Mouse (Mus musculus) cerebellum, postnatal 25 days (tissue): ENCODE measurements around the gene Rcn3.
"Not testable (repeated sequence)": the region's sequence is repeated elsewhere in the genome, so short reads cannot be mapped to it uniquely, and the experiment has no call there.

Experiments
- DNase-seq, 2 experiments: peaks; one replicate each; pipeline ENCODE4 v3.0.0; 2021; ENCODE audit warnings: mixed read lengths in 2 of 2

The Rcn3 gene

GRCm38 (mm10) chr7:45097479-45097878 is 5.5 kb upstream of the Rcn3 start:
- no peak for DNase-seq

- DNase-seq: not testable (repeated sequence)
These were observed 3.9 kb upstream of the Rcn3 start for GRCm38 (mm10) chr7:45095965-45096364.

- DNase-seq: no peak
These were observed 3.3 kb upstream of the Rcn3 start for GRCm38 (mm10) chr7:45095367-45095766.

- no peak for DNase-seq
These were observed 2.1 kb upstream of the Rcn3 start for GRCm38 (mm10) chr7:45094121-45094520.

GRCm38 (mm10) chr7:45093516-45093905 is 1.5 kb upstream of the Rcn3 start:
- no peak for DNase-seq

- no peak for DNase-seq
These were observed 951 bp upstream of the Rcn3 start for GRCm38 (mm10) chr7:45092828-45093515.

- no peak for DNase-seq
These were observed 725 bp downstream of the Rcn3 start for GRCm38 (mm10) chr7:45091001-45091990.

- no peak for DNase-seq
These were observed 1.6 kb downstream of the Rcn3 start for GRCm38 (mm10) chr7:45090251-45090977.

- DNase-seq: no peak
These were observed 3.4 kb downstream of the Rcn3 start for GRCm38 (mm10) chr7:45088597-45088996.

GRCm38 (mm10) chr7:45086084-45086483 is 5.9 kb downstream of the Rcn3 start:
- DNase-seq: no peak

- DNase-seq: no peak
These were observed 8.6 kb downstream of the Rcn3 start for GRCm38 (mm10) chr7:45083300-45083890.

GRCm38 (mm10) chr7:45082401-45083299 is 9.4 kb downstream of the Rcn3 start:
- no peak for DNase-seq

GRCm38 (mm10) chr7:45081016-45081415 is 11.0 kb downstream of the Rcn3 start:
- no peak for DNase-seq

- peak; percentile 92 to 94 for DNase-seq
These were observed 12.2 kb downstream of the Rcn3 start for GRCm38 (mm10) chr7:45079856-45080255.

- DNase-seq: peak; percentile 74 to 85
These were observed 13.5 kb downstream of the Rcn3 start for GRCm38 (mm10) chr7:45078513-45078912.

GRCm38 (mm10) chr7:45077829-45078228 is 14.2 kb downstream of the Rcn3 start:
- no peak for DNase-seq

GRCm38 (mm10) chr7:45077322-45077721 is 14.7 kb downstream of the Rcn3 start:
- no peak for DNase-seq

- no peak for DNase-seq
These were observed 15.5 kb downstream of the Rcn3 start for GRCm38 (mm10) chr7:45076501-45076900.

- DNase-seq: no peak
These were observed 16.6 kb downstream of the Rcn3 start for GRCm38 (mm10) chr7:45075405-45075804.

- no peak for DNase-seq
These were observed 18.1 kb downstream of the Rcn3 start for GRCm38 (mm10) chr7:45073949-45074348.

GRCm38 (mm10) chr7:45073171-45073707 is 18.8 kb downstream of the Rcn3 start:
- no peak for DNase-seq
